Mouse (Mus musculus) liver, postnatal 0 days (tissue): ENCODE data around the gene Plekha7.

Experiments used
- CTCF ChIP-seq: sonication (generic); IDR thresholded peaks from 2 replicates; pipeline ENCODE4 v1.5.1; 2016; ENCODE audit warnings: antibody characterized with exemption, low read depth
- EP300 ChIP-seq: IDR thresholded peaks from 2 replicates; pipeline ENCODE4 v1.6.1; 2016; ENCODE audit warnings: antibody characterized with exemption, low read depth, mild to moderate bottlenecking

GRCm38 (mm10) chr7:116172774-116173173, 135.4 kb downstream of the Plekha7 start:
- TF ChIP-seq CTCF (no peak), EP300 (no peak)
